In the genomic region with DNA sequence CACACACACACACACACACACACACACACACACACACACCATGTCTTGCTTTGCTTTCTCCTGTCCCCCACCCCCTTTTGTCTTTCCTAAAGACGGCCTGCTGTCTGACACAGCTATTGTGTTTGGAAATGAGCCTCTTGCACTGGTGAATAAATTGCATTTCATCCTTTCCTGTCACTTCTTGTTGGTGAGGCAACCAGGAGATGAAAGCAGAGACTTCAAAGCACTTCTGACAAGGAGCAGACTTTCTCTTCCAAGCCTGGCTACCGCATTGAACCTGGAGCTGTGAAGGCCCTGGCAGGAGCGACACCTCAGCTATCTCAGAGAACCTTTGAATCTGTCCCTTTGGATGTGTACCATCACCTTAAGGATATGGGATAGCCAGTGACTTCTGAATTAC, we compare ENCODE assay signal across 28 mouse cellular contexts.
A peak's percentile ranks its signal among the peaks of the same experiment; 100 is the strongest.
DNase-seq lines count a peak whose midpoint lies in the region; ATAC-seq and TF ChIP-seq lines count a peak whose summit lies in the region.
"Had no signal": no experiment of that assay in that cellular context is flagged by ENCODE, and none has a peak within 500 bp of the region (broad histone marks: within the 10 kb centered on the region; RNA-seq: fewer than 3 reads in every experiment).

No protein-coding gene starts in this region.

- TF ChIP-seq CTCF in brain, embryonic 14.5 days (IDR thresholded peaks at IDR 0.05; ENCODE audit: borderline replicate concordance, extremely low read depth, insufficient read depth, insufficient read length), result no peak

- ATAC-seq in hindbrain, embryonic 12.5 days (ENCODE audit: low FRiP score), result no peak
- ATAC-seq: activated CD4-positive, CD25-positive, alpha-beta regulatory T cell, adult 4 months; forebrain, embryonic 13.5 days; forebrain, embryonic 16.5 days; hindbrain, embryonic 16.5 days; intestine, embryonic 15.5 days had no signal

- no peak for TF ChIP-seq POLR2A in brain, embryonic 14.5 days (IDR thresholded peaks at IDR 0.05; ENCODE audit: borderline replicate concordance, extremely low read depth, insufficient read depth, insufficient read length, poor library complexity, severe bottlenecking)

- no peak overlapping the region for H3K4me3 ChIP-seq in heart, embryonic 10.5 days
- H3K4me3 ChIP-seq in hindbrain, embryonic 10.5 days, result no peak overlapping the region
- no peak overlapping the region for H3K4me3 ChIP-seq in hindbrain, embryonic 12.5 days
- H3K4me3 ChIP-seq: forebrain, embryonic 10.5 days; forebrain, embryonic 13.5 days; heart, adult 2 months; hindbrain, embryonic 13.5 days; intestine, embryonic 15.5 days had no signal

- WGBS in heart, embryonic 10.5 days, result 33% methylated on average over 3 of the region's 3 CpGs
- WGBS in hindbrain, embryonic 10.5 days, result 46% methylated on average over 3 of the region's 3 CpGs
- 38% methylated on average over 3 of the region's 3 CpGs for WGBS in hindbrain, embryonic 12.5 days

- peaks cover 12% of the 10 kb centered on the region; the same call in 1 of the 2 replicates for H3K9me3 ChIP-seq in heart, embryonic 10.5 days
- H3K9me3 ChIP-seq in hindbrain, embryonic 10.5 days, result peaks cover 20% of the 10 kb centered on the region
- H3K9me3 ChIP-seq in hindbrain, embryonic 12.5 days (replicated peaks), result peaks cover 14% of the 10 kb centered on the region
- H3K9me3 ChIP-seq: intestine, embryonic 15.5 days had no signal

- H3K27ac ChIP-seq in heart, embryonic 10.5 days, result peak overlapping the region; percentile 42
- H3K27ac ChIP-seq in hindbrain, embryonic 10.5 days, result peak overlapping the region; percentile 53; the same call in 1 of the 2 replicates
- no peak overlapping the region for H3K27ac ChIP-seq in hindbrain, embryonic 12.5 days
- H3K27ac ChIP-seq: forebrain, embryonic 10.5 days; forebrain, embryonic 13.5 days; heart, adult 2 months; hindbrain, embryonic 13.5 days; intestine, embryonic 15.5 days had no signal

- no peak overlapping the region for H3K4me2 ChIP-seq in hindbrain, embryonic 12.5 days (replicated peaks)
- H3K4me2 ChIP-seq: forebrain, embryonic 13.5 days; hindbrain, embryonic 13.5 days; intestine, embryonic 15.5 days had no signal

- no peak overlapping the region for H3K9ac ChIP-seq in hindbrain, embryonic 12.5 days
- H3K9ac ChIP-seq: forebrain, embryonic 13.5 days; hindbrain, embryonic 13.5 days; intestine, embryonic 15.5 days had no signal

- no peaks in the 10 kb centered on the region for H3K36me3 ChIP-seq in heart, embryonic 10.5 days
- H3K36me3 ChIP-seq in hindbrain, embryonic 10.5 days, result 0 out of 2 replicates have a peak, but pooled peaks cover 4% of the 10 kb centered on the region
- H3K36me3 ChIP-seq in hindbrain, embryonic 12.5 days, result no peaks in the 10 kb centered on the region
- H3K36me3 ChIP-seq: forebrain, embryonic 10.5 days; G1E; intestine, embryonic 15.5 days had no signal

- H3K4me1 ChIP-seq in heart, embryonic 10.5 days, result peaks cover 7% of the 10 kb centered on the region; the same call in 1 of the 2 replicates
- peaks cover 30% of the 10 kb centered on the region for H3K4me1 ChIP-seq in hindbrain, embryonic 10.5 days (replicated peaks)
- peaks cover 6% of the 10 kb centered on the region for H3K4me1 ChIP-seq in hindbrain, embryonic 12.5 days
- H3K4me1 ChIP-seq: forebrain, embryonic 10.5 days; forebrain, embryonic 13.5 days; intestine, embryonic 15.5 days had no signal

- intact Hi-C loops in heart, postnatal 14 days (cut with DNase I), result loop anchor here (10.0 kb wide), 1 partner anchor 1133 kb away; no protein-coding TSS in a partner anchor

- H3K27me3 ChIP-seq in heart, embryonic 10.5 days (ENCODE audit: insufficient read depth, poor library complexity, severe bottlenecking), result no peaks in the 10 kb centered on the region
- H3K27me3 ChIP-seq in hindbrain, embryonic 10.5 days (ENCODE audit: insufficient read depth, poor library complexity, severe bottlenecking), result no peaks in the 10 kb centered on the region
- H3K27me3 ChIP-seq in hindbrain, embryonic 12.5 days, result no peaks in the 10 kb centered on the region
- H3K27me3 ChIP-seq: CH12.LX; forebrain, embryonic 13.5 days; hindbrain, embryonic 13.5 days; intestine, embryonic 15.5 days had no signal

- DNase-seq in heart, embryonic 10.5 days (ENCODE audit: low spot score), result no peak
- DNase-seq in heart, postnatal 14 days, result no peak
- peak; percentile 34 for DNase-seq in hindbrain, embryonic 10.5 days (ENCODE audit: low spot score)
- peak; percentile 62 for DNase-seq in MN1 (ENCODE audit: low spot score)
- DNase-seq in brain, embryonic 14.5 days (ENCODE audit: low read depth), result peak; percentile 59
- DNase-seq in kidney, adult 18-20 months, result no peak
- DNase-seq in urinary bladder, adult 2 months (ENCODE audit: low spot score), result no peak
- DNase-seq: adrenal gland, postnatal 14 days; B cell, adult 2 months; cerebellum, adult 11-12 months; cerebellum, adult 8-10 months; cerebellum, postnatal 10 days; cerebellum, postnatal 36 days; gastrocnemius, postnatal 10 days; gastrocnemius, postnatal 36 days; heart, adult 2 months; heart, postnatal 4 days; kidney, adult 11 months had no signal

Comparison
In these comparisons a context has a peak if more than half of its experiments do, and no peak if none do; other contexts are left out.
1. DNase-seq: peak in hindbrain, embryonic 10.5 days (single experiment), MN1 (single experiment) and brain, embryonic 14.5 days (single experiment); none in heart, embryonic 10.5 days (single experiment), heart, postnatal 14 days (0 of 2), kidney, adult 18-20 months (single experiment) and urinary bladder, adult 2 months (single experiment).